Mouse (Mus musculus): ENCODE measurements around the gene Avil.

- TF ChIP-seq CTCF (IDR thresholded peaks at IDR 0.05; ENCODE audit: low read depth, low read length) (no peak), POLR2A (IDR thresholded peaks at IDR 0.05; ENCODE audit: extremely low read depth, insufficient read depth, low read length) (peak; percentile 94)
Observed at GRCm38 (mm10) chr10:126978277-126978994, 22.1 kb upstream of the Avil start, which contains the start of gene Ctdsp2.

All from liver, adult 2 months (tissue).